Mouse (Mus musculus) kidney, postnatal 10 days (tissue): ENCODE results near the gene Gm17657.
"Not testable (repeated sequence)": the region's sequence is repeated elsewhere in the genome, so short reads cannot be mapped to it uniquely, and the experiment has no call there.

Experiments
- DNase-seq: peaks from one replicate; pipeline ENCODE4 v3.0.0; 2021; ENCODE audit warnings: mixed read lengths

The Gm17657 gene

DNA sequence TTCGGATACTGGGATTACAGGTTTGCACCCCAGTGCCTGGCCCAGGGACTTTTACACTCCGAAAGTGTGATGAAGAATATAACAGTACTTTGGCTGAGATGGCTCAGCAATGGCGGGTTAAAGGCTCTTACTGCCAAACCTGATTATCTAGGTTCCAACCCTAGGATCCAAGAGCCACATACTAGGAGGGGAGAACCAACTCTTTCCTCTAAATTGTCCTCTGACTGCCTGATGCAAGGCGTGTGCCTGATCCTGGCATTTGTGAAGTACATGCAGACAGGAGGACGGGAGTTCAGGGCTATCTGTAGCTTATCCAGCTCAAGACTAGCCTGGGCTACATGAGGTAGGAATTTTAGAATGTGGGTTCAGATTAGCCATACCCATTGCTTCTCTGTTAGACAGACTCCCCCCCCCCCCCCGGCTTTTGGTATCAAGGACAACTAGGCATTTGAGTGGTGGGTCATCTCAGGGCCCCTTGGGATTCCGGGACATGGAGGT lies 49.1 kb downstream of the Gm17657 start:
- no peak for DNase-seq

DNA sequence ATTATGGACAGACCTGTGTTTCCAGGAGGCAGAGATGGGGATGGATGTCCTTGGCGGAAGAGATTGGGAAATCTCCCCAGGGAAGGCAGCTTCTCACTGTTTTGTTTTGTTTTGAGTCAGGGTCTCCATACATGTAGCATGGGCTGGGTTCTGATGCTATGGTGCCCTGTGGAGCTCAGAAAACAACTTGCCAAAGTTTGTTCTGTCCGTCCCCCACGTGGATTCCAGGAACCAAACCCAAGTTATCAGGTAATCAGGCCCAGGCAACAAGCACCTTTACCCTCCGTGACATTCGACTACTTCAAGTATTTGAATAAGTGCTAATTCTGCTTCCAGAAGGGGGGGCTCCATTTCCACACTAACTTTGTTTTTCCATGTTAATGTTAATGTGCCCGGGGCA lies 49.9 kb downstream of the Gm17657 start:
- DNase-seq, result no peak

DNA sequence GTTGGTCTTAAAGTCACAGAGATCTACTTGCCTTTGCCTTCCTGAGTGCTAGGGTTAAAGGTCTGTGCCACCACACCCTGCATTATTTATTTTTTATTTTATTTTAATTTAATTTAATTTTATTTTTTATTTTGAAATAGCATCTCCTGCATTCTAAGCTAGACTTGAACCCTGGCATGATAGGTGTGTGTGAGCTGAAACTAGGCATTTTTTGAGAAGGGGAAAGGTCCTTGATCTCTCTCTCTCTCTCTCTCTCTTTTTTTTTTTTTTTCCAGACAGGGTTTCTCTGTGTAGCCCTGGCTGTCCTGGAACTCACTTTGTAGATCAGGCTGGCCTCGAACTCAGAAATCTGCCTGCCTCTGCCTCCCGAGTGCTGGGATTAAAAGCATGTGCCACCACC lies 50.5 kb downstream of the Gm17657 start:
- DNase-seq, result not testable (repeated sequence)

DNA sequence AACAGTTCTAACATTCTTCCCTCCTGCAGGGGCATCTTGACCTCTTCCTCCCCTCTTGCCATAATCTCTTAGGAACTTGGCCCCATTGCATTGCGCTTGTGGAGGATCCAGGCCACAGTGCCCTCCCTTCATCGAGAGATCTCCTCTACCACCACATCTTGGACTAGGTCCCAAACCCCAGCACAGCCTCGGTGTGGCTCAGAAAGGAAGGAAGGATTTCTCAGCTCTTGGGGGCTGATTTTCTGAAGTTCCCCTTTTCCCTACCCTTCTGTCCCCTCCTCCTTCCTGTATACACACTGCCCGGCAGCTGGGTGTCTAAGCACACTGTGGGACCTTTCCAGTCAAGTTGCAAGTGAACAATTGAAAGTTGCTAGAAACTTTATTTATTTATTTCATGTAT lies 51.4 kb downstream of the Gm17657 start:
- no peak for DNase-seq

GRCm38 (mm10) chr17:29497481-29497880 lies 52.0 kb downstream of the Gm17657 start:
- not testable (repeated sequence) for DNase-seq

DNA sequence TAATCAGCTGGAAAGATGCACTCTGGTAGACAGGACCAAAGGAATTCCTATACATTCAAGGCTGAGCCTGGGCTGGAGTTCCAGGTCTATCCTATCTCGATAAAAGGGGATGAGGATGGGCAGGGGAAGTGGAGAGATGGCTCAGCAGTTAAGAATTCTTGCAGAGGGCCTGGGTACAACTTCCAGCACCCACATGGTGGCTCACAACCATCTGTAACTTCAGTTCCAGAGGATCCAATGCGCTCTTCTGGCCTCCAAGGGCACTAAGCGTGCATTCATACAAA lies 52.4 kb downstream of the Gm17657 start:
- DNase-seq, result no peak

- no peak for DNase-seq
Observed at GRCm38 (mm10) chr17:29496211-29497070, 53.0 kb downstream of the Gm17657 start.

GRCm38 (mm10) chr17:29494732-29495076 lies 54.7 kb downstream of the Gm17657 start:
- DNase-seq, result peak; percentile 23

GRCm38 (mm10) chr17:29494062-29494731 lies 55.2 kb downstream of the Gm17657 start:
- peak; percentile 19 for DNase-seq

GRCm38 (mm10) chr17:29493461-29493980 lies 55.9 kb downstream of the Gm17657 start:
- DNase-seq, result no peak

- peak; percentile 74 for DNase-seq
Observed at GRCm38 (mm10) chr17:29492269-29493191, 56.9 kb downstream of the Gm17657 start.

DNA sequence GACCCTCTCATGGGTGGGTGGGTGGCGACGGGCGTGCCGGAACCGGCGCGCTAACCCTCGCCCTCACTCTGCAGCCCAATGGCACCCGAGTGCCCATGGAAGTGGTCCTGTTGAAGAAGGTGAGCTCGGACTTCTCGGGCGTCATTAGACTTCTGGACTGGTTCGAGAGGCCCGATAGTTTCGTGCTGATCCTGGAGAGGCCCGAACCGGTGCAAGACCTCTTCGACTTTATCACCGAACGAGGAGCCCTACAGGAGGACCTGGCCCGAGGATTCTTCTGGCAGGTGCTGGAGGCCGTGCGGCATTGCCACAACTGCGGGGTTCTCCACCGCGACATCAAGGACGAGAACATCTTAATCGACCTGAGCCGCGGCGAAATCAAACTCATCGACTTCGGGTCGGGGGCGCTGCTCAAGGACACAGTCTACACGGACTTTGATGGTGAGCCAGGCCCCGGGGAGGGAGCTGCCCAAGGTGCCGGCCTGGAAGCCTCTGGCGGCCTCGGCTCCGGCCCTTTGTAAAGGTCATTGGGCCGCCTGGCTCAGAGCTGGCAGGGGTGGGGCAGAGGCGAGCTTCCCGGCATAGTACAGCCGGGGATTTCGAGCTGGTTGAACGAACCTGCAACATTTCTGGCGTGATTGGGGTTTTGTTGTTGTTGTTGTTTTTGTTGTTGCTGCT lies 57.7 kb downstream of the Gm17657 start:
- DNase-seq, result peak; percentile 78

DNA sequence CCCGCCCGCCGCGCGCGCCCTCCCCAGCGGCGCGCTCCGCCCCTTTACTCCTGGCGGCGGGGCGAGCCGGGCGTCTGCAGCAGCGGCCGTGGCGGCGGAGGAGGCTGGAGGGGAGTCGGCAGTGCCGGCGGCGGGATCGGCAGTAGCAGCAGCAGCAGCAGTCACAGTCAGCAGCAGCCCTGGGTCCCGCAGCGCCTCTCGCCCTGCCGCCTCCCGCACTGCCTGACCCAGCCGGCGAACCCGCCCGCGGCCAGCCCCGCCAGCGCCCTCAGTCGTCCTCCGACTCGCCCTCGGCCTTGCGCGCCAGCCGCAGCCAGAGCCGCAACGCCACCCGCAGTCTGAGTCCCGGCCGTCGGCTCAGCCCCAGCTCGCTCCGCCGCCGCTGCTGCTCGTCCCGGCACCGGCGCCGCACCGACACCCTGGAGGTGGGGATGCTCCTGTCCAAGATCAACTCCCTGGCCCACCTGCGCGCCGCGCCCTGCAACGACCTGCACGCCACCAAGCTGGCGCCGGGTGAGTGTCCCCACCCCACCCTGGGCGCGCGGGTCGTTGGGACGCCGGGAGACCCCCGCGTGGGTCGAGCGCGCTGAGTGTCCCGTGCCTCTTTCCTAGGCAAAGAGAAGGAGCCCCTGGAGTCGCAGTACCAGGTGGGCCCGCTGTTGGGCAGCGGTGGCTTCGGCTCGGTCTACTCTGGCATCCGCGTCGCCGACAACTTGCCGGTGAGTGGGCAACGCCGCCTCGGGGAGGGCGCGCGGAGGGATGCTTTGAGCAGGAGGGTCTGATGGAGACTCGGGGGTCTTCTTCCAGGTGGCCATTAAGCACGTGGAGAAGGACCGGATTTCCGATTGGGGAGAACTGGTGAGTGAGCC lies 58.5 kb downstream of the Gm17657 start, which contains the start of gene Pim1:
TSS of gene Pim1 (plus strand) at position 41 of the 869 bp plus-strand sequence.
- DNase-seq, result peak; percentile 71

- peak; percentile 99 for DNase-seq
Observed at GRCm38 (mm10) chr17:29489971-29490712, 59.3 kb downstream of the Gm17657 start.

DNA sequence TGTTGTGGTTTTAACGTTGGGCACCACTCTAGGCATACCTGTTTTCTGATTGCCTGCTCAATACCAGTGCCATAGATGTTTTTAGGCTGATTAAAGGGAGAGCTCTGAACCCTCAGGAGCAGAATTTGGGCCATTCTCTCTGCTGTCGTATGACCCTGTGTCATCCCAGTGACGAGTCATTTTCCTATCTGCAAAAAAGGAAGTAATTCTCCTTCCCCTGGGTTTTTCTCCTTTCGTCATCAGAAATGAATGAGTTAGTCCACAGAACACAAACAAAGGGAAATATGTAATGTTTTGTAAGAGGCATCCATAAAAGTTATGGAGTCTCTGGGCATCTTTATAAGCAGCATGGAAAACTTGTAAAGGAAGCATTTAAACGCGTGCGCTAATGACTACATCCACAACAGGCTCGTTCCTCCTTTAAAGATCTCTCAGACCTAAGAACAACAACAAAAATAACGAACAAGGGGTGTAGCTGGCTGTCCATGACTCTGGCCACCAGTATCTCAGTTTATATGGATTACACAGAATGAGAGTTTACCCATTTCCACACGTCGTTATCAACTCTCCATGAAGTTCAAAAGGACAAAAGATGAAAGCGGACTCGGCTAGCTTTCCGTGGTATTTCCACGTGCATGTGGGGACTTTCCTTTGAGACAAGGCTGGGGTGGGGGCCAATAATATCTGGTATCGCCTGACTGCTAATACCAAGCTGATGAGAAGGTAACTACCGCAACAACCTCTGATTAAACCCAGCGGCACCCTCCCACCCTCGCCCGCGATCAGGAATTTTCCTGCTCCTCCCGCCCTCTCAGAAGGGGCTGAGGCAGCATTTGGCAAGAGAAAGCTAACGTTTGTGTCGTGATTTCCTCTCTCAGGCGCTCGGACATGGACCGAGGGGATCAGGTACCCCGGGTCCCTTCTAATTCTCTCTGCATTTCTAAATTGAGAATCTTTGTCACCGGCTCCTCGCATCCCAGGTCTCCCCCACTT lies 60.2 kb downstream of the Gm17657 start:
- peak; percentile 70 for DNase-seq

DNA sequence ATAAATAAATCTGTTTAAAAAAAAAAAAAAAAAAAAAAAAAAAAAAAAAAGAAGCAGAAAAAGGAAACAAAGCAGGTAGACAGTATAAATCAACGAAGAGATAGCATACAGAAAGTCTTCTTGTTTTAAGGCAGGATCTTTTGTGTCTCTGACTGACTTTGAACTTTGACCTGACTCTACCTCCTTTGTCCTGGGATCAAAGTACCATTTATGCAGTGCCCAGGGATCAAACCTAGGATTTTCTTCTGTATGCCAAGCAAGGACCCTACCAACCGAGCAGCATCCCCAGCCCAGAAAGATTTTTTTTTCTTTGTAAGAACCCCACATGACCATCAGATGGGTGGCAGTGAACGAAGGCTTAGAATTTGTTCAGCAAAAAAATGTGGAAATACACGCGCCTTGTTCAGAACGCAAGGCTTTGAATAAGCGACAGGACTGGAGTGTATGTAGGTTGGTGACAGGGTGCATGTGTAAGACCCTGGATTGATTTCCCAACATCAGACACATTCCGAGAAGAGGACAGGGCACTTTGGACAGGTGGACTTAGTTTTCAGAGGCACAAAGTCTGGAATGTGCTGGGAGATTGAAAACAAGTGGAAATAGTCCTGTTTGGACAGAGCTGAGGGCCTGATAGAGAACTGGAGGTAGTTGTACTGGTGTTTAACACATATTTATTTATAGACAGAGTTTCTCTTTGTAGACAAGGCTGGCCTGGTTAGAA lies 61.0 kb downstream of the Gm17657 start:
- DNase-seq, result no peak

DNA sequence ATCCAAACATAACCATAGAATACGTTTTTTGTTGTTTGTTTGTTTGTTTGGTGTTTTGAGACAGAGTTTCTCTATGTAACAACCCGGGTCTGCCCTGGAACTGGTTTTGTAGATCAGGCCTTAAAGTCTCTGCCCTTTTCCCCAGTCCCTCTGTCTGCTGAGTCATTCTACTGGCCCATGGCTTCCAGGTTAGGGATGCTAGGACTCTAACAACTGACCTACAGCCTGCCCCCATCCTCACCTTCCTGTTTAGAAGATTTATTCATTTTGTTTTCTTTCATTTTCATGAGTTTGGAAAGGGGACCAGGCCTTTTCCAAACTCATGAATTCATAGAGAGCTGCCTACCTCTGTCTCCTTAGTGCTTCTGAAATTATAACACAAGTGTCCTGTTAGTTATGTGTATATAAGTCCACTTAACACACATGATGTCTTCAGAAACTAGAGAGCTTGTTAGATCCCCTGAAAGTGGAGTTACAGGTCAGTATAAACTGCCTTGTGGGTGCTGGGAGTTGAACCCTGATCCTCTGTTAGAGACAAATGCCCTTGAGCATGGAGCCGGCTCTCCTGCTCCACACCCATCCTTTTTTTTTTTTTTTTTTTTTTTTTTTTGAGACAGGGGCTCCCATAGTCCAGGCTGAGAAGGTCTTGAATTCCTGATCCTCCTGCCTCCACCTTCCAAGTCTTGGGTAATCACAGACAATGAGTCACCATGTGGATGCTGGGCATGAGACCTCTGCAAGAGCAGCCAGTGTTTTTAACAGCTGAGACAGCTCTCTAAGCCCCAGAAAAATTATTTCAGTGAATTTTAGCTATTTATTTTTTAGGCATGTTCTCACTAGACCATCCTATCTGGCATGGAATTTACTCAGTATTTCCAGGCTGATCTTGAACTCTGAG lies 63.9 kb downstream of the Gm17657 start:
- no peak for DNase-seq
